Mouse (Mus musculus) E14TG2a.4 (cell line): Measurements from ENCODE around the gene Rps16.

Experiments
- H3K27me3 ChIP-seq: 2 replicates; pipeline ENCODE4 v1.6.1; 2014; ENCODE audit warnings: low read length, control low read depth; ENCODE audit not compliant: insufficient read depth
- H3K36me3 ChIP-seq: 2 replicates; pipeline ENCODE4 v1.6.1; 2014; ENCODE audit warnings: low read length, control low read depth; ENCODE audit not compliant: insufficient read depth
- H3K4me1 ChIP-seq: replicated peaks from 2 replicates; pipeline ENCODE4 v1.6.1; 2014; ENCODE audit warnings: low read depth, low read length, control low read depth
- H3K4me3 ChIP-seq: replicated peaks from 2 replicates; pipeline ENCODE4 v1.5.1; 2014; ENCODE audit warnings: mild to moderate bottlenecking, low read length
- H3K9me3 ChIP-seq: 2 replicates; pipeline ENCODE4 v1.6.1; 2014; ENCODE audit warnings: low read length, control low read depth
- CTCF ChIP-seq: conservative IDR thresholded peaks from 2 replicates; pipeline ENCODE4 v1.5.1; 2014; ENCODE audit warnings: low read length
- NANOG ChIP-seq: IDR thresholded peaks from 2 replicates; pipeline ENCODE4 v1.6.1; 2014; ENCODE audit warnings: borderline replicate concordance, low read length, mixed read lengths
- POU5F1 ChIP-seq: IDR thresholded peaks from 2 replicates; pipeline ENCODE4 v1.6.1; 2014; ENCODE audit warnings: low read length, borderline replicate concordance

Gene Rps16

GRCm38 (mm10) chr7:28380237-28381016, 30.0 kb downstream of the Rps16 start, which contains the start of gene Zfp36:
Gene Zfp36 (minus strand): TSS chr7:28380253.
- peaks cover 90% of the 10 kb centered on the region for H3K4me1 ChIP-seq
- H3K36me3 ChIP-seq = peaks cover 30% of the 10 kb centered on the region
- H3K27me3 ChIP-seq = no peaks in the 10 kb centered on the region
- TF ChIP-seq NANOG (no peak), CTCF (no peak), POU5F1 (no peak)
- no peaks in the 10 kb centered on the region for H3K9me3 ChIP-seq
- H3K4me3 ChIP-seq = peak within 1 kb of the TSS; percentile 89

GRCm38 (mm10) chr7:28381017-28381790, 30.8 kb downstream of the Rps16 start:
- peaks cover 38% of the 10 kb centered on the region for H3K36me3 ChIP-seq
- H3K4me1 ChIP-seq = peaks cover 93% of the 10 kb centered on the region
- no peaks in the 10 kb centered on the region for H3K9me3 ChIP-seq
- TF ChIP-seq CTCF (no peak), NANOG (no peak), POU5F1 (no peak)
- H3K4me3 ChIP-seq = peak overlapping the region; percentile 89
- no peaks in the 10 kb centered on the region for H3K27me3 ChIP-seq

- Histone ChIP-seq H3K9me3 (no peaks in the 10 kb centered on the region), H3K4me1 (peaks cover 93% of the 10 kb centered on the region), H3K4me3 (peak overlapping the region; percentile 89), H3K27me3 (no peaks in the 10 kb centered on the region), H3K36me3 (peaks cover 43% of the 10 kb centered on the region)
- TF ChIP-seq CTCF (no peak), NANOG (no peak), POU5F1 (no peak)
Measured at GRCm38 (mm10) chr7:28381938-28382337, 31.5 kb downstream of the Rps16 start.

- TF ChIP-seq CTCF (no peak), NANOG (no peak), POU5F1 (no peak)
- no peaks in the 10 kb centered on the region for H3K9me3 ChIP-seq
- H3K4me1 ChIP-seq = peaks cover 91% of the 10 kb centered on the region
- peak overlapping the region; percentile 33 for H3K4me3 ChIP-seq
- H3K36me3 ChIP-seq = peaks cover 43% of the 10 kb centered on the region
- H3K27me3 ChIP-seq = no peaks in the 10 kb centered on the region
Measured at GRCm38 (mm10) chr7:28382347-28382951, 32.0 kb downstream of the Rps16 start.

GRCm38 (mm10) chr7:28382981-28383396, 32.5 kb downstream of the Rps16 start:
- peaks cover 87% of the 10 kb centered on the region for H3K4me1 ChIP-seq
- H3K27me3 ChIP-seq = no peaks in the 10 kb centered on the region
- H3K9me3 ChIP-seq = no peaks in the 10 kb centered on the region
- peak overlapping the region; percentile 33 for H3K4me3 ChIP-seq
- TF ChIP-seq CTCF (no peak), NANOG (no peak), POU5F1 (no peak)
- peaks cover 43% of the 10 kb centered on the region for H3K36me3 ChIP-seq

- Histone ChIP-seq H3K9me3 (no peaks in the 10 kb centered on the region), H3K4me1 (peaks cover 81% of the 10 kb centered on the region), H3K36me3 (peaks cover 46% of the 10 kb centered on the region), H3K4me3 (peak overlapping the region; percentile 33; the same call in 1 of the 2 replicates), H3K27me3 (no peaks in the 10 kb centered on the region)
- no peak for TF ChIP-seq CTCF
- TF ChIP-seq POU5F1 = no peak
- no peak for TF ChIP-seq NANOG
Measured at GRCm38 (mm10) chr7:28383606-28384005, 33.2 kb downstream of the Rps16 start.

GRCm38 (mm10) chr7:28384162-28384561, 33.7 kb downstream of the Rps16 start:
- Histone ChIP-seq H3K27me3 (no peaks in the 10 kb centered on the region), H3K4me1 (peaks cover 81% of the 10 kb centered on the region), H3K36me3 (peaks cover 52% of the 10 kb centered on the region)

GRCm38 (mm10) chr7:28385196-28385595, 34.7 kb downstream of the Rps16 start:
- no peak overlapping the region for H3K4me3 ChIP-seq
- H3K27me3 ChIP-seq = no peaks in the 10 kb centered on the region
- no peaks in the 10 kb centered on the region for H3K9me3 ChIP-seq
- peaks cover 62% of the 10 kb centered on the region for H3K36me3 ChIP-seq
- no peak for TF ChIP-seq NANOG
- TF ChIP-seq POU5F1 = no peak
- TF ChIP-seq CTCF = no peak
- peaks cover 78% of the 10 kb centered on the region for H3K4me1 ChIP-seq

More at GRCm38 (mm10) chr7:28384162-28384561, 33.7 kb downstream of the Rps16 start:
- TF ChIP-seq CTCF (no peak), NANOG (no peak), POU5F1 (no peak)
- H3K9me3 ChIP-seq = no peaks in the 10 kb centered on the region
- no peak overlapping the region for H3K4me3 ChIP-seq
